Mouse (Mus musculus) liver, embryonic 14.5 days (tissue): Measurements from ENCODE around the gene Gm45337. TPM values are rescaled to one million over a fixed set of nuclear protein-coding genes. Genes with fewer than 3 reads are reported as not detected.
"Not testable (repeated sequence)": the region's sequence is repeated elsewhere in the genome, so short reads cannot be mapped to it uniquely, and the experiment has no call there.

Source experiments
- ATAC-seq: fragments of 200-750 bp; cut with Nextera tagmentation; 2 replicates; pipeline ENCODE4 v1.8.0; 2017; ENCODE audit warnings: moderate number of reproducible peaks, mild to moderate bottlenecking, moderate library complexity; ENCODE audit not compliant: insufficient read depth
- DNase-seq, 3 experiments: peaks; one replicate each; pipeline ENCODE4 v3.0.0-alpha.2; 2012 to 2013; ENCODE audit warnings: low read depth in 3 of 3, low spot score in 3 of 3
- H3K27ac ChIP-seq: fragments of 300-500 bp; sonication (generic); 2 replicates; pipeline ENCODE4 v1.5.1; 2014; ENCODE audit warnings: moderate library complexity, mild to moderate bottlenecking, control low read depth, inconsistent platforms
- H3K27me3 ChIP-seq: fragments of 300-500 bp; sonication (generic); 2 replicates; pipeline ENCODE4 v1.6.1; 2014; ENCODE audit warnings: mild to moderate bottlenecking, low read length, moderate library complexity; ENCODE audit not compliant: control insufficient read depth, insufficient read depth
- H3K36me3 ChIP-seq: fragments of 300-500 bp; sonication (generic); replicated peaks from 2 replicates; pipeline ENCODE4 v1.6.1; 2014; ENCODE audit warnings: low read depth; ENCODE audit not compliant: control insufficient read depth, insufficient read depth
- H3K4me1 ChIP-seq, 2 experiments: fragments of 200-500 bp in 1 of 2; fragments of 300-500 bp in 1 of 2; sonication (generic) in 1 of 2; replicated peaks; 2 replicates each; pipeline ENCODE4 v1.6.1; 2012 to 2014; ENCODE audit warnings: antibody characterized with exemption in 1 of 2, inconsistent platforms in 1 of 2, low read length in 1 of 2; ENCODE audit not compliant: control insufficient read depth in 2 of 2, insufficient read depth in 2 of 2
- H3K4me2 ChIP-seq: fragments of 300-500 bp; sonication (generic); 2 replicates; pipeline ENCODE4 v1.6.1; 2014; ENCODE audit warnings: low read depth, mild to moderate bottlenecking, control low read depth, moderate library complexity
- H3K4me3 ChIP-seq, 2 experiments: fragments of 200-500 bp in 1 of 2; fragments of 300-500 bp in 1 of 2; sonication (generic) in 1 of 2; 2 replicates each; pipeline ENCODE4 v1.5.1; 2012 to 2014; ENCODE audit warnings: low read depth in 2 of 2, low read length in 2 of 2, mild to moderate bottlenecking in 2 of 2, control low read depth in 1 of 2, inconsistent platforms in 1 of 2, moderate library complexity in 1 of 2; ENCODE audit not compliant: insufficient read depth in 1 of 2
- H3K9ac ChIP-seq: fragments of 300-500 bp; sonication (generic); replicated peaks from 2 replicates; pipeline ENCODE4 v1.6.1; 2014; ENCODE audit warnings: mild to moderate bottlenecking, control low read depth, moderate library complexity
- H3K9me3 ChIP-seq: fragments of 300-500 bp; sonication (generic); 2 replicates; pipeline ENCODE4 v1.6.1; 2016; ENCODE audit warnings: low read length, mixed read lengths; ENCODE audit not compliant: control insufficient read depth
- CTCF ChIP-seq: IDR thresholded peaks from 2 replicates; pipeline ENCODE4 v1.5.1; 2016; ENCODE audit warnings: antibody characterized with exemption, low read depth, control low read depth
- EP300 ChIP-seq: IDR thresholded peaks from 2 replicates; pipeline ENCODE4 v1.6.1; 2016; ENCODE audit warnings: antibody characterized with exemption, low read depth
- WGBS: fragments of 180-500 bp; shearing (Covaris S2); extraction: QIAGEN DNeasy Blood & Tissue Kit; methylation state at CpG from one replicate; pipeline ENCODE4 v1.1.7; 2014; ENCODE audit not compliant: insufficient replicate concordance; 5-methylcytosine and 5-hydroxymethylcytosine counted together
- polyA plus RNA-seq, 2 experiments: library from polyadenylated mRNA; depleted of rRNA in 1 of 2; stranded (reverse) in 1 of 2; unstranded in 1 of 2; fragments of >200 nt; fragmentation: Nextera tagmentation in 1 of 2; extraction: Ambion mirVana in 1 of 2; gene quantifications; 2 replicates each; pipeline versions ENCODE4 v1.2.1 to v1.2.3; 2012 to 2014

The Gm45337 gene
- polyA plus RNA-seq, 2 experiments = not detected

DNA sequence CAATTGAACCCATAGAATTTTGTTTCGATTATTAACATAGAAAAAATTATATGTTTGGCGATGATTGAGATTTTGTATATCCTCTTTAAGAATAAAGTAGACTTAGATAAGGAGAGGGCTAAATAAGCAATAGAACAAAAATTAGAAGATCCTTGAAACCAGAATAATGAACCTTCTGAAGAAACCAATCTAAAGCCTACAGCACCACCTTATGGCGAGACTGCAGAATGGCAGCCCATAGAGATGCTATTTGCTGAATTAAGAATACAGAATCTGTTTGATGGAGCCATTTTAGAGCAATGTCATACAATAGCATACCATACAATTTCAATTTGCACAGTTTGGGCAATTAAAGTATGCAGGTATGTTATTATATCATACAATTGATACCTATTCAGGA lies 25.4 kb upstream of the Gm45337 start:
- DNase-seq (peak in 2 of 3 experiments; percentile 2 to 9), ATAC-seq (no peak)
- Histone ChIP-seq H3K27me3 (no peaks in the 10 kb centered on the region), H3K4me2 (no peak overlapping the region), H3K27ac (no peak overlapping the region), H3K4me1 (no peaks in the 10 kb centered on the region), H3K9ac (no peak overlapping the region), H3K36me3 (no peaks in the 10 kb centered on the region), H3K9me3 (no peaks in the 10 kb centered on the region), H3K4me3 (no peak overlapping the region)
- TF ChIP-seq CTCF = peak; percentile 64
- TF ChIP-seq EP300 = no peak
- WGBS = 37% methylated on average over 3 of the region's 3 CpGs

DNA sequence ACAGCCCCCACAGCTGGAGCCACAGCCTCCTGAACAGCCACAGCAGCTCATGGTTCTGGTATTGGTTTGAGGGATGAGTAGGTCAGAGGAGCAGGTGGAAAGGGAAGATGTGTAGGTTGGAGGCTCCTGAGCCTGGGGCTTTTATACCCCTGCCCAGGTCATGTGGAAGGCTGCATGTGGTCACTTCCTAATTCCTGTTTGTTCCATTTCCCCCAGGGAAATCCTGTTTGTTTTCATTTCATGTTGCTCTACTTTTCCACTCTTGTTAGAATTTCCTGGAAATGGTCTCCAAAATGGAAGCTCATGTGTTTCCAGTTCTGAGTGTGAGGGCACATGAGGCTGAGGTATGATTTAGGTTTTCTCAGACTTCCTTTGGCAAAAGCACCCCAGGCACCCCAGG lies 21.2 kb upstream of the Gm45337 start, which contains the start of gene Gm4553:
TSS of gene Gm4553 (minus strand) at position 101 of the 400 bp plus-strand sequence.
- not testable (repeated sequence) for H3K36me3 ChIP-seq, DNase-seq, ATAC-seq, H3K9me3 ChIP-seq, H3K4me3 ChIP-seq, H3K27me3 ChIP-seq, H3K27ac ChIP-seq, H3K4me2 ChIP-seq, H3K9ac ChIP-seq, H3K4me1 ChIP-seq

DNA sequence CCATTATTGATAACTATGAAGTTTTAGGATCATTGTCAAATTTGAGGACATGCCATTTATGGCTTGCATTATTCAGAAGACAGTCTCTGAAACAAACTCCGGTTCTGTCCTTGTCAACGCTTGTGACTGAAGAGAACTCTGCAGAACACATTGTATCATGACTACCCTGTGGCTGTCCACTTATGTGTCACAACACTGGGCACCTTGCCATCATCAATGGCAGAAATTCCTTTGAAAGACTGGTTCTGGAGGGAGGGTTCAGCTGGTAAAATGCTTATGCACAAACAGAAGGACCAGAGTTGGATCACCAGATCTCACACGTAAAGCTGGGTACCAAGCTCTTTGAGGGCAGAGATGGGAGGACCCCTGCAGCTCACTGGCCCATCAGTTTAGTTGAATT lies 15.0 kb upstream of the Gm45337 start:
- no peaks in the 10 kb centered on the region for H3K4me1 ChIP-seq
- H3K36me3 ChIP-seq = no peaks in the 10 kb centered on the region
- ATAC-seq = no peak
- H3K4me2 ChIP-seq = no peak overlapping the region
- no peak overlapping the region for H3K4me3 ChIP-seq
- TF ChIP-seq CTCF (no peak), EP300 (no peak)
- H3K27me3 ChIP-seq = no peaks in the 10 kb centered on the region
- no peak overlapping the region for H3K27ac ChIP-seq
- 77% methylated on average over 3 of the region's 3 CpGs for WGBS
- no peaks in the 10 kb centered on the region for H3K9me3 ChIP-seq
- no peak for DNase-seq
- no peak overlapping the region for H3K9ac ChIP-seq

DNA sequence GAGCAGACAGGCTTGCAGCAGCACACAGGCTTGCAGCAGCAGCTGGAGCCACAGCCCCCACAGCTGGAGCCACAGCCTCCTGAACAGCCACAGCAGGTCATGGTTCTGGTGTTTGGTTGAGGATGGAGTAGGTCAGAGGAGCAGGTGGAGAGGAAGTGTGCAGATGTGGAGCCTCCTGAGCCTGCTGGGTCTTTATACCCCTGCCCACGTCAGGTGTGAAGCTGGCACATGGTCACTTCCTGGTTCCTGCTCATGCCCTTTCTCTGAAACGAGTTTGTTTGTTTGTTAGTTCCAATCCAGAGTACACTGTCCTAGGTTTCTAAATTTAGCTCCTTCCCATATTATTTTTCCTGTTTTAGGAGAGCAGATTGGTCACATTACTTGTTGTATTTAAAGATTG lies 12.6 kb upstream of the Gm45337 start, which contains the start of gene Gm29735:
TSS of gene Gm29735 (minus strand) at position 101 of the 400 bp plus-strand sequence.
- not testable (repeated sequence) for H3K27me3 ChIP-seq, H3K4me3 ChIP-seq, ATAC-seq, H3K4me2 ChIP-seq, H3K36me3 ChIP-seq, H3K27ac ChIP-seq, H3K9ac ChIP-seq, H3K9me3 ChIP-seq, DNase-seq, H3K4me1 ChIP-seq
- WGBS = 30% methylated on average over 2 of the region's 2 CpGs

DNA sequence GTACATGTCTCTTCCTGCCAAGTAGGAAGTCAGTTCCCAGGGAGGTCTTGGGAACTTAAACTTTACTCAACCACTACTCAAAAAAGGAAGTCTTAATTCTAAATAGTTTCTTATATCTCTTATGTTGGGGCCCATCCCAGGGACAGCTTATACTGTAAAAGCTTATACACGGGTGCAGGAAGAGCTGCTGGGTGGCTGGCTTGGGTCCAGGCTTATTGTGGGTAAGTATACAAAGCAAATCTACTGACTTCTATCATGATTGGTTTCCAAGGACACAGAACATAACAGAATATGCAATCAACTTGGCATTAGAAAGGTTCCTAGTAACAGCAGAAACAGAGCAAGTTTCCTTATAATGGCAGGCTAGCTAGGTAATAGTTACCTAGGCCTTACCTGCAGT lies 10.9 kb upstream of the Gm45337 start:
- H3K4me2 ChIP-seq = no peak overlapping the region
- ATAC-seq (no peak), DNase-seq (no peak)
- H3K27me3 ChIP-seq = no peaks in the 10 kb centered on the region
- 26% methylated on average over 1 of the region's 1 CpGs for WGBS
- H3K9me3 ChIP-seq = no peaks in the 10 kb centered on the region
- H3K9ac ChIP-seq = no peak overlapping the region
- TF ChIP-seq CTCF = no peak
- no peak for TF ChIP-seq EP300
- no peaks in the 10 kb centered on the region for H3K36me3 ChIP-seq
- no peaks in the 10 kb centered on the region for H3K4me1 ChIP-seq
- no peak overlapping the region for H3K4me3 ChIP-seq
- H3K27ac ChIP-seq = no peak overlapping the region

DNA sequence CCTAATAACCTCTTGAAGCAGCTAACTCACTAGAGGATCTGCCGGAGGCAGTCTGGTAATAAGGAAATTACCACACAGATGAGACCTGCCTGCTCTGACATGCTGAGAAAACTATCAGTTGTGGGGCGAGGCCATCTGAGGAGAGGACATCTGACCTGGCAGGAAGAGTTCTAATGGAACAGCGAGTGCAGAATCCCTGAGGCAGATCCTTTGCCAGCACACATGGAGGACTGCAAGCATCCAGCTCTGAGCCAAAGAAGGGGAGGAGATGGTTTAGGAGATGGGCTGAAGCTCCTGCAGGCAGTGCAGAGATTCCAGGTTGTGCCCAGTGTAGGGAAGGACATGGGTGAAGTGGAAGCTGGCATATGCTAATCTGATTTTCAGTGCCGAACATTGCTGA lies 7.8 kb upstream of the Gm45337 start:
- no peak overlapping the region for H3K27ac ChIP-seq
- 59% methylated on average over 4 of the region's 4 CpGs for WGBS

More for the DNA sequence above, 7.8 kb upstream of the Gm45337 start:
- no peak overlapping the region for H3K9ac ChIP-seq
- no peak for TF ChIP-seq EP300
- TF ChIP-seq CTCF = no peak
- no peaks in the 10 kb centered on the region for H3K36me3 ChIP-seq
- no peaks in the 10 kb centered on the region for H3K4me1 ChIP-seq
- DNase-seq (no peak), ATAC-seq (no peak)
- no peaks in the 10 kb centered on the region for H3K9me3 ChIP-seq
- H3K27me3 ChIP-seq = no peaks in the 10 kb centered on the region
- H3K4me2 ChIP-seq = no peak overlapping the region
- H3K4me3 ChIP-seq = no peak overlapping the region
